Mouse (Mus musculus): Measurements from ENCODE around the gene Gstp1. TPM values are rescaled to one million over a fixed set of nuclear protein-coding genes. Genes with fewer than 3 reads are reported as not detected.
"Not testable (repeated sequence)": the region's sequence is repeated elsewhere in the genome, so short reads cannot be mapped to it uniquely, and the experiment has no call there.

Gstp1 gene
- total RNA-seq, 2 experiments from 2014 or later = 264 to 267 TPM

GRCm38 (mm10) chr19:4042124-4042523 is 4.3 kb upstream of the Gstp1 start:
- no peak for DNase-seq (ENCODE audit: low spot score in 2 of 2)

DNA sequence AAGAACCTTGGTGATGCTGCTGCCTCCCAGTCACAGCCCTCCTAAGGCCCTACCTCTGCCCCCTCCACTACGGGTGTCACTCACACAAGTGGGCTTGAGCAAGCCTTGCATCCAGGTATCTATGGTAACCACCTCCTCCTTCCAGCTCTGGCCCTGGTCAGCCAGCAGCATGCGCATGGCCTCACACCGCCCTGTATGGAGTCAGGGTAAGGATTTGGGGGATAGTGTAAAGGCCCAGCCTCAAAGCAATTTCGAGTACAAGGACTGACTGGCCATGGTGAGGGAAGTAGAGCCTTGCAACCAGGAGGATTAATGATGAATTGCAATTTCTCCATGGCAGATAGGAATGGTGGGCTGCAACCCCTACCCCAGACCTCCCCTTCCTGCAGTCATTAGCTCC is 3.7 kb upstream of the Gstp1 start:
- not testable (repeated sequence) for DNase-seq (ENCODE audit: low spot score in 2 of 2)

DNA sequence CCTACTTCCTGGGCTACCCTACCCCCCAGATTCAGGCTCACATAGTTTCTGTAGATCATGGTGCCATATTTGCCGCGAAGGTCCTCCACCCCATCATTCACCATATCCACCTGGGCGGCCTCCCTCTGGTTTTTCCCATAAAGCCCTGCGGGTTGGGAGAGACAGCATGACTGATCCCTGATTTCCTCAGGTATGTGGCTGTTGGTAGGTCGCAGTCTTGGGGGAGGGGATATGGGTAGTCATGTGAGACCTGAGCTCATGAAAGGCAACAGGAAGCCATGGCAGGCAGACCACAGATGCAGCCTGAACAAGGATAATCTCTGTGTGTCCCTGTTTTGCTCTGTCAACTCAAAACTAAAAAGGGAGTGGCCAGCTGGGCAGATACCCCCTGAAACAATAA is 3.2 kb upstream of the Gstp1 start:
- DNase-seq (ENCODE audit: low spot score in 2 of 2) = not testable (repeated sequence)

- DNase-seq (ENCODE audit: low spot score in 2 of 2) = not testable (repeated sequence)
These were observed 514 bp downstream of the Gstp1 start for GRCm38 (mm10) chr19:4037154-4037787.

- no peak for DNase-seq (ENCODE audit: low spot score in 2 of 2)
These were observed 1.3 kb downstream of the Gstp1 start for GRCm38 (mm10) chr19:4036327-4037045.

DNA sequence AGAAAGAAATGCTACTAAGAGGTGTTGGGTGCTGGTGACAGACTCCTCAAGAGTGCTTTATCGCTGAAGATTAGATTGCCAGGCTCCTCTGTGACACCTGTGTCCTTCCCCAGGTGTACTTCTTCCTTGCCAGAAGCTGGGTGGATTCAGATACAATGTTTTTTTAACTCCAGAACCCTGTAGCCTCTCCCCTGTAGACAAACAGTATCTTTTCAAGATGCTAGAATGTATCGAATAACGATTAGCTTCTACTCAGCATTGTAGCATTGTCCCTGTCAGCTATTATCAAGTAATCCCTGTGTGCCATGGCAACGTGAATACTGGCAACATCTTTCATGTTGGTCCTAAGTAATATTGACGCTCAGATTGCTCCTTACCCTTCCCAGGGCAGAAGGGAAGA is 4.0 kb downstream of the Gstp1 start:
- no peak for DNase-seq (ENCODE audit: low spot score in 2 of 2)

GRCm38 (mm10) chr19:4033298-4033697 is 4.5 kb downstream of the Gstp1 start:
- no peak for DNase-seq (ENCODE audit: low spot score in 2 of 2)

GRCm38 (mm10) chr19:4032668-4033067 is 5.1 kb downstream of the Gstp1 start:
- no peak for DNase-seq (ENCODE audit: low spot score in 2 of 2)

GRCm38 (mm10) chr19:4027576-4027975 is 10.2 kb downstream of the Gstp1 start:
- DNase-seq (ENCODE audit: low spot score in 2 of 2) = no peak

DNA sequence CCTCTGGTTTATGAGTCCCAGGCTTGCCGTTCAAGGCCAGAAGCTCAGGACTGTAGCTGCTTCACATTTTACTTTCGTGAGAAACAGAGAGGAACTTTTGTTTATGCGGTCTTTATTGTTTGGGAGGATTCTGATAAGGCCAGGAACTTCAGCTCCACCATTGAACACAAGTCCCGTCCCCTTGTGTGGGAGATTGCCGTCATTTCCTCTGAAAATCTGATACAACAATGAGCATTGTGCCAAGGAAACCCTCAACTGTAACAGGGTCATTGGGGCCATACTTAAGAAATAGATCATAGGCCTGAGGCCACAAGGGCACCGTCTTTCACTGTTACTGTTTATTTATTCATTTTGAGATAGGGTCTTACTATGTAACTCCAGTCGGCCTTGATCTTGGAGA is 14.6 kb downstream of the Gstp1 start:
- DNase-seq (ENCODE audit: low spot score in 2 of 2) = no peak

GRCm38 (mm10) chr19:4018743-4019583 is 18.8 kb downstream of the Gstp1 start:
- DNase-seq (ENCODE audit: low spot score in 2 of 2) = peak; percentile 73 to 86

DNA sequence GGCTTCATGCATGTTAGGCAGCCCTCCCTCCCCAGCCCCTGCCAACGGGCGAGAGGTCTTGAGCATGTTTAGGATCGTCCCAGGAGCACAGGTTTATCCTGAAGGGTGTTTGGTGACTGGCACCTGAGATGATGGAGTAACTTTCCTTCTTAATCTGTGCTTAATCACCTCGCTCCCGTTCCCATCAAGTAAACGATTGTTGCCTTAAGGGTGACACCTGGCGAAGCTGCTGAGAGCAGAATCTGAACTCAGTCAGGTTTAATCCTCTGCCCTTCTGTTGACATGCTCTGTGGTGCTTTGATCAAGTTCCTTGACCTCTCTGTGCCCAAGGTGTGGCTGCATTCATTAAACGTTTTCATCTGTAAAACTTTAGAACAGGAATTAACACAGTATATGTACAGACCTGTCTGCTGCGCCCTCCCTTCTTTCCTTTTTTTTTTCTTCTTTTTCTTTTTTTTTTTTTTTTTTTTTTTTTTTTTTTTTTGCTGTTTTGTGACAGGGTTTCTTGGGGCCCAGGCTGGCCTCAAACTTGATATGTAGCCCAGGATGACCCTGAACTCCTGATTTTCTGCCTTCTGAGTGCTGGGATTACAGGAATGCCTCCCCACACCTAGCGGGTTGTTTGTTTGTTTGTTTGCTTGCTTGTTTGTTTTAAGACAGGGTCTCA is 19.7 kb downstream of the Gstp1 start:
- DNase-seq (ENCODE audit: low spot score in 2 of 2) = no peak

- no peak for DNase-seq (ENCODE audit: low spot score in 2 of 2)
These were observed 22.1 kb downstream of the Gstp1 start for GRCm38 (mm10) chr19:4015635-4016034.

GRCm38 (mm10) chr19:4014802-4015201 is 23.0 kb downstream of the Gstp1 start:
- no peak for DNase-seq (ENCODE audit: low spot score in 2 of 2)

- DNase-seq (ENCODE audit: low spot score in 2 of 2) = no peak
These were observed 24.7 kb downstream of the Gstp1 start for GRCm38 (mm10) chr19:4013066-4013465.

GRCm38 (mm10) chr19:4012432-4013022 is 25.3 kb downstream of the Gstp1 start, which contains the start of gene Ndufv1:
Gene Ndufv1, minus strand, starts transcription at chr19:4012806.
- DNase-seq (ENCODE audit: low spot score in 2 of 2) = peak; percentile 96 to 99

- no peak for DNase-seq (ENCODE audit: low spot score in 2 of 2)
These were observed 26.7 kb downstream of the Gstp1 start for GRCm38 (mm10) chr19:4011086-4011485.

DNA sequence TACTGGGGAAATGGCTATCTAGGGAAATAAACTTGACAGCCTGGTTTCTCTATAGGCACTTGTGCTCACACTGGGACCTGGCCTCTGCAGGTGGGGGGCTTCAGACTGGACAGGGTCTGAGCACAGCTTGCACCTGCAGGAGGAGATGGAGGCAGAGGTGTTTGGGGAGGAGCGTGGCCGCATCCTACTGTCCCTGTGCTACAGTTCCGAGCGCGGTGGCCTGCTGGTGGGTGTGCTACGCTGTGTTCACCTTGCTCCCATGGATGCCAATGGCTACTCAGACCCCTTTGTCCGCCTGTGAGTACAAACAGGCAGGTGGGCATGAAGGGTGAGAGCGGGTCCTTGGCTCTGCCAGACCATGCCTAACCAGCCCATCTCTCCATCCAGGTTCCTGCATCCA is 31.8 kb downstream of the Gstp1 start:
- DNase-seq (ENCODE audit: low spot score in 2 of 2) = no peak

DNA sequence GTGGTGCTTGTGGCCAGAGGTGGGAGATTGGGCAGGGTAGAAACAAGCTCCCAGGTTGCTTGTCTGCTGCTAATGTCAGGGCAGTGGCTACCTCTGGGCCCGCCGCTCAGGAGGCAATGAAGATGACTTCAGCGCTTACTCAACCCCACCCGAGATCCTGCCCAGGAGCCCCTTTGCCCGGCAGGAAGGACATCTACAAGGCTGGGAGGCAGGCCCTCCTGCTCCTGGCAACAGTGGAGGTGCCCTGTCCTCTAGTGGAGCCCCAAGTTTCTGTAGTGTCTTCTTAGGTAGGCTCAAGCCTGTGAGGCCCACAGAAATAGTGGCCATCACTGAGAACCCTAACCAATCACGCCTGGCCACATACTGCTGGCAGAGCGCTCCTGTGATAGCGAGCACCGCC is 32.7 kb downstream of the Gstp1 start:
- no peak for DNase-seq (ENCODE audit: low spot score in 2 of 2)

GRCm38 (mm10) chr19:4004331-4004730 is 33.5 kb downstream of the Gstp1 start:
- DNase-seq (ENCODE audit: low spot score in 2 of 2) = no peak

DNA sequence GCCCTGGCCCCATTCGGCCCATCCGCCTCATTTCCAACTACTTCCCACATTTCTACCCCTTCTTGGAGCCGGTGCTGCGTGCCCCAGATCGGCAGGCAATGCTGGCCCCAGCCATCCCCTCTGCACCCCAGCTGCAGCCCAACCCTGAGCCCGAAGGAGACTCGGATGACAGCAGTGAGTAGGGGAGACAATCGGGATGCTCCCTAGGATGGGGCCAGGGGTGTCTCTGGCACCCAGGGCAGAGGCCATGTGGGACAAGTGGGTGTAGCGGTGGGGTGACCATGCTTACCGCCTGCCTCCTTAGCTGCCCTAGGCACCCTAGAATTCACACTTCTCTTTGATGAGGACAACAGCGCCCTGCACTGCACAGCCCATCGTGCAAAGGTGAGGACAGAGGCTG is 34.1 kb downstream of the Gstp1 start:
- DNase-seq (ENCODE audit: low spot score in 2 of 2) = no peak

Data from layer of hippocampus, postnatal 14 days (tissue).